In the genomic region with DNA sequence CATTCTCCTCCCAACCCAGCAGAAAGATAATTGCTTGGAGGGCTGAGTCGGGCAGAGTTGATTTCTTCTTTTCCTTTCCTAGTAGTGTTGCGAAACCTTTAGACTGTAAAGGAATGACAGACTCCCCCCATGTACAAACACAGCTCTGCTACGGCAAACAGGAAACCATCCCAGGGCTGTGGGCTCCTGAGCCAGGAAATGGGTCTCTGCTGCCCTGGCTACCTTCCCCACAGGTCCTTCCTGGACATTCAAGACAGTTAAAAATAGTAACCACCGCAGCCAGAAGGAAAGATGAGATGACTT, we compare ENCODE assay signal across 12 mouse cellular contexts. TPM values are rescaled to one million over a fixed set of nuclear protein-coding genes. Genes with fewer than 3 reads are reported as not detected.
DNase-seq lines count a peak whose midpoint lies in the region; ATAC-seq and TF ChIP-seq lines count a peak whose summit lies in the region.
"Had no signal": no experiment of that assay in that cellular context is flagged by ENCODE, and none has a peak within 500 bp of the region (broad histone marks: within the 10 kb centered on the region; RNA-seq: fewer than 3 reads in every experiment).

No protein-coding gene starts in this region.

- H3K27me3 ChIP-seq in hindbrain, embryonic 10.5 days (ENCODE audit: insufficient read depth, poor library complexity, severe bottlenecking) = no peaks in the 10 kb centered on the region
- H3K27me3 ChIP-seq in hindbrain, postnatal 0 days (ENCODE audit: insufficient read depth, low read length) = no peaks in the 10 kb centered on the region
- no peaks in the 10 kb centered on the region for H3K27me3 ChIP-seq in liver, embryonic 13.5 days

- H3K9me3 ChIP-seq in hindbrain, embryonic 10.5 days = no peaks in the 10 kb centered on the region
- H3K9me3 ChIP-seq in hindbrain, postnatal 0 days (ENCODE audit: low read length) = no peaks in the 10 kb centered on the region
- H3K9me3 ChIP-seq in liver, embryonic 13.5 days (replicated peaks) = no peaks in the 10 kb centered on the region

- no peak for ATAC-seq in hindbrain, postnatal 0 days
- ATAC-seq in liver, embryonic 13.5 days (ENCODE audit: low read depth) = peak; percentile 47; the same call in 1 of the 2 replicates

- no peak overlapping the region for H3K9ac ChIP-seq in hindbrain, postnatal 0 days (replicated peaks; ENCODE audit: low read length)
- no peak overlapping the region for H3K9ac ChIP-seq in liver, embryonic 13.5 days

- no peak for DNase-seq in hindbrain, embryonic 10.5 days (ENCODE audit: low spot score)
- DNase-seq in hindbrain, postnatal 0 days (ENCODE audit: low spot score) = no peak
- no peak for DNase-seq in liver, embryonic 13.5 days
- DNase-seq in B cell, adult 2 months = no peak
- no peak for DNase-seq in urinary bladder, postnatal 25 days (ENCODE audit: low spot score)
- DNase-seq in frontal cortex, postnatal 10 days (ENCODE audit: low spot score in 2 of 2) = no peak
- DNase-seq: thymus, postnatal 25 days had no signal

- H3K4me2 ChIP-seq in hindbrain, postnatal 0 days (ENCODE audit: low read depth, low read length) = no peak overlapping the region
- no peak overlapping the region for H3K4me2 ChIP-seq in liver, embryonic 13.5 days

- no peak for TF ChIP-seq CTCF in hindbrain, postnatal 0 days (IDR thresholded peaks at IDR 0.05; ENCODE audit: low read depth)
- TF ChIP-seq CTCF in embryonic fibroblast, embryonic 13.5 days (IDR thresholded peaks at IDR 0.05; ENCODE audit: borderline replicate concordance, insufficient read depth, low read length) = no peak

- WGBS in hindbrain, embryonic 10.5 days = 79% methylated on average over 4 of the region's 4 CpGs
- 74% methylated on average over 4 of the region's 4 CpGs for WGBS in hindbrain, postnatal 0 days
- WGBS in liver, embryonic 13.5 days (ENCODE audit: insufficient replicate concordance) = 5% methylated on average over 4 of the region's 4 CpGs

- no peaks in the 10 kb centered on the region for H3K4me1 ChIP-seq in hindbrain, embryonic 10.5 days (replicated peaks)
- no peaks in the 10 kb centered on the region for H3K4me1 ChIP-seq in hindbrain, postnatal 0 days (ENCODE audit: insufficient read depth, low read length)
- peaks cover 11% of the 10 kb centered on the region; the same call in 1 of the 2 replicates for H3K4me1 ChIP-seq in brown adipose tissue, adult 24 weeks (ENCODE audit: control insufficient read depth, insufficient read depth, insufficient read length, low read length)
- H3K4me1 ChIP-seq in embryonic fibroblast, embryonic 13.5 days (ENCODE audit: control insufficient read depth, insufficient read depth, low read length) = peaks cover 8% of the 10 kb centered on the region
- H3K4me1 ChIP-seq in liver, embryonic 13.5 days (replicated peaks) = peaks cover 15% of the 10 kb centered on the region

- H3K4me3 ChIP-seq in hindbrain, embryonic 10.5 days = no peak overlapping the region
- no peak overlapping the region for H3K4me3 ChIP-seq in hindbrain, postnatal 0 days (ENCODE audit: low read length)
- no peak overlapping the region for H3K4me3 ChIP-seq in brown adipose tissue, adult 24 weeks (ENCODE audit: insufficient read depth, low read depth, low read length)
- H3K4me3 ChIP-seq in embryonic fibroblast, embryonic 13.5 days (ENCODE audit: insufficient read depth, low read length) = no peak overlapping the region
- H3K4me3 ChIP-seq in liver, embryonic 13.5 days (replicated peaks) = no peak overlapping the region
- H3K4me3 ChIP-seq: erythroblast, embryonic 14.5 days had no signal

- no peak for TF ChIP-seq POLR2A in embryonic fibroblast, embryonic 13.5 days (IDR thresholded peaks at IDR 0.05; ENCODE audit: low read depth, low read length)

- 0 out of 2 replicates have a peak overlapping the region, but pooled peaks have one; percentile 24 for H3K27ac ChIP-seq in hindbrain, embryonic 10.5 days
- H3K27ac ChIP-seq in hindbrain, postnatal 0 days = no peak overlapping the region
- H3K27ac ChIP-seq in brown adipose tissue, adult 24 weeks (replicated peaks; ENCODE audit: low read depth, low read length) = peak overlapping the region; percentile 72
- peak overlapping the region; percentile 82 for H3K27ac ChIP-seq in embryonic fibroblast, embryonic 13.5 days (ENCODE audit: insufficient read depth, low read length)
- H3K27ac ChIP-seq in liver, embryonic 13.5 days = no peak overlapping the region

- no peaks in the 10 kb centered on the region for H3K36me3 ChIP-seq in hindbrain, embryonic 10.5 days
- no peaks in the 10 kb centered on the region for H3K36me3 ChIP-seq in hindbrain, postnatal 0 days (ENCODE audit: insufficient read depth, low read length)
- no peaks in the 10 kb centered on the region for H3K36me3 ChIP-seq in liver, embryonic 13.5 days

RNA-seq across cellular contexts. Expression of a gene that starts 21.3 kb away (rescaled TPM):
- polyA plus RNA-seq in hindbrain, embryonic 10.5 days (2016; fragmentation: Nextera tagmentation; extraction: Ambion mirVana) = 6.2 and 10.5 TPM in 2 replicates
- total RNA-seq in hindbrain, postnatal 0 days (2014; rRNA removed) = 40.2 and 53.2 TPM in 2 replicates
- 7.8 and 8.6 TPM in 2 replicates for polyA plus RNA-seq in hindbrain, postnatal 0 days (2015; fragmentation: Nextera tagmentation; extraction: Ambion mirVana)
- 29.0 and 42.9 TPM in 2 replicates for polyA plus RNA-seq in brown adipose tissue, adult 24 weeks (2012; ENCODE audit: insufficient read depth, insufficient read length, missing spikeins)
- 952 and 959 TPM in 2 replicates for polyA plus RNA-seq in embryonic fibroblast, embryonic 13.5 days (2011; ENCODE audit: insufficient read length, low read depth, missing spikeins)
- 1.7 and 1.8 TPM in 2 replicates for polyA plus RNA-seq in liver, embryonic 13.5 days (2015; fragmentation: Nextera tagmentation; extraction: Ambion mirVana)
- polyA plus RNA-seq: erythroblast, embryonic 14.5 days had no signal

RNA-seq across cellular contexts. Expression of a gene that starts 30.8 kb away (rescaled TPM):
- 0.29 TPM in 1 of 2 replicates, not detected in the other for polyA plus RNA-seq in hindbrain, embryonic 10.5 days (2016; fragmentation: Nextera tagmentation; extraction: Ambion mirVana)
- 0.10 TPM in 1 of 2 replicates, not detected in the other for total RNA-seq in hindbrain, postnatal 0 days (2014; rRNA removed)
- polyA plus RNA-seq in hindbrain, postnatal 0 days (2015; fragmentation: Nextera tagmentation; extraction: Ambion mirVana) = not detected in 2 replicates
- not detected in 2 replicates for polyA plus RNA-seq in brown adipose tissue, adult 24 weeks (2012; ENCODE audit: insufficient read depth, insufficient read length, missing spikeins)
- 1.1 and 4.3 TPM in 2 replicates for polyA plus RNA-seq in embryonic fibroblast, embryonic 13.5 days (2011; ENCODE audit: insufficient read length, low read depth, missing spikeins)
- polyA plus RNA-seq in liver, embryonic 13.5 days (2015; fragmentation: Nextera tagmentation; extraction: Ambion mirVana) = not detected in 2 replicates
- total RNA-seq: layer of hippocampus, postnatal 25 days had no signal
- polyA plus RNA-seq: erythroblast, embryonic 14.5 days; spleen, adult 2 months had no signal

Comparison
In these comparisons a context has a peak if more than half of its experiments do, and no peak if none do; other contexts are left out.
1. H3K27ac ChIP-seq: peak in hindbrain, embryonic 10.5 days (single experiment), brown adipose tissue, adult 24 weeks (single experiment) and embryonic fibroblast, embryonic 13.5 days (single experiment); none in hindbrain, postnatal 0 days (single experiment) and liver, embryonic 13.5 days (single experiment).
2. RNA of a gene that starts 21.3 kb away (polyA plus RNA-seq): 952 to 959 TPM in embryonic fibroblast, embryonic 13.5 days; 29.0 to 42.9 TPM in brown adipose tissue, adult 24 weeks, 6.2 to 10.5 TPM in hindbrain, embryonic 10.5 days, 7.8 to 8.6 TPM in hindbrain, postnatal 0 days and 1.7 to 1.8 TPM in liver, embryonic 13.5 days; every median in the first group is over 10 times any median in the second.